Mouse (Mus musculus): ENCODE measurements at regions not wholly inside any gene's neighbourhood (a gene's known extent, or its start where the extent isn't known, plus 50 kb on each side); places are given as distances from the start of the nearest gene placed in this dataset.

- peak; percentile 55 for DNase-seq (ENCODE audit: low spot score)
Observed at GRCm38 (mm10) chr5:42270286-42271076, 202.7 kb downstream of the Gm16223 start.

GRCm38 (mm10) chr5:42272001-42272400, 204.2 kb downstream of the Gm16223 start:
- peak; percentile 82 for DNase-seq (ENCODE audit: low spot score)

GRCm38 (mm10) chr5:42278617-42279296, 211.0 kb downstream of the Gm16223 start:
- DNase-seq (ENCODE audit: low spot score), result no peak

Measured in left cerebral cortex, adult 11 months (tissue).